Mouse (Mus musculus): ENCODE results near the gene Mslnl.

Gene Mslnl

DNA sequence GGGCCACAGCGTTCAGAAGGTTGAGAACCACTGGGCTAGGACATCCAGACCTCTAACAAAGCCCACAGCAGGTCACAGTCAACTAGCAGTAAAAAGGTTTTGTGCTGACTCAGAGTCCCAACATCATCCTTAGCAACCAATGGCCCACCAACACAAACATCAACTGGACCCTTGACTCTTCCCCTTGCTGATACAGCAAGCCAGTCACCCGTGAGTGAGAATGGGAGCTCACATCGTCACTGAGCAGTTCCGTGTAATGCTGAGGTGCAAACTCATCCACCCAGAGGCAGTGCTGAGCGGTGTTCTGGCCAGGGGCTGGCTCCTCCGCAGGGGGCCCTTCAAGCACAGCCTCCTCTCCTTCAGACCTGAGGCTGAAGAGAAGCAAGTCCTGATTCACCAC is 10.6 kb upstream of the Mslnl start:
- POLR2A ChIA-PET, result interaction anchor here in 1 of 4 experiments (1.3 to 10.8 kb wide), 2 partner anchors 9 to 34 kb away, joined by 3 to 137 read pairs; partner anchors contain the start of gene Msln
- CTCF ChIA-PET, result no interaction called here

DNA sequence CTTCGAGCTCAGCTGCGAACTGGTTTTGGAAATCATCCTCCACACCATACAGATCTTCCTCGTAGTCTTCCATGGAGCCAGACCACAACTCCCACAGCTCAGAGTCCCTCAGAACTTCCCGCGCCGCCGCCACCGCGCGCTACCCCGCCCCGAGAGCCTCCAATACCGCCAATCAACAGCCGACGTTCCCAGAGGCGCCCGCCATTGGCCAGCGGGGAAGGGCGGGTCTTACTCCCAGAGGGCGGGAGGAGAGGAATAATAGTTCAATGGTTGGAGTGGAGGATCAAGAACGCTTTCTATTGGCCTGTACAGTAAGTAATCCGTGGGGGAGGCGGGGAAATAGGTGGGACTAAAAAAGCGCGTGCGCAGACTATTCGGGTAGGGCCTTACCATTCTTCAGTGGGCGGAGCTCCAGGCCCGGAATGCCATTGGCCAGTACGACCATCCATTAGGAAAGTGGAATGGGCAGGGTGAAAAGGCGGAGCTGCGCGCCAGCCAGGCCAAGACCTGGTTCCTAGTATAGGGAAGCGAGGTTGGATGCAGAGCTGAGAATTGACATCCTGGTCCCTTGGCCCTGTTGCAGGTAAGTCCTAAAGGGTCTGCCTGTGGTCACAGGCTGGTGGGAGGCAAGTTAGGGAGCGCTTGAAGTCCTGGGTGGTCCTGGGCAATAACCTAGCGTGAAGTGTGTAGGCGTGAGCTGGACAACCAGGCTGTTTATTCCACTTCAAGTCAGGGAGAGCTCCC is 8.4 kb upstream of the Mslnl start, which contains the start of the genes Chtf18 and Rpusd1:
Gene Chtf18 (minus strand): TSS at position 155 of the 744 bp plus-strand sequence.
Gene Rpusd1 (plus strand): TSS at position 406 of the 744 bp plus-strand sequence.
- ChIA-PET CTCF (interaction anchor here (0.5 to 1.7 kb wide), 40 partner anchors 8 to 782 kb away, joined by 3 to 16 read pairs (median 4); partner anchors contain the start of genes Narfl (in 4 of the 4), Gng13 (in 1 of the 4), Haghl (in 1 of the 4) and Jmjd8 (in 1 of the 4)), POLR2A (interaction anchor here (0.5 to 10.8 kb wide), 100 partner anchors 9 to 1200 kb away, joined by 3 to 137 read pairs (median 4); partner anchors contain the start of genes Gng13 (in 4 of the 4), Stub1 (in 4 of the 4), Jmjd8 (in 3 of the 4) and Msln (in 3 of the 4))

DNA sequence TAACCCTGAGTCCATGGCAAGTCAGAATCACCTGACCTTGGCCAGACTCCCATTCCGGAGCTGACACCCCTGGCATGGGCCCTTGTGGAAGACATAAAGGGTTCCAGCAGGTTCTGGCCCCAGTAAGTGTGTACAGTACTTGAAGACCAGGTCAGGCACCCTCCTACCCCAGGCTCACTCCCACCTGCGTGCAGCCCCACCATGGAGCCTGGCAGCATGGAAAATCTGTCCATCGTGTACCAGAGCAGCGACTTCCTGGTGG is 7.9 kb upstream of the Mslnl start:
- POLR2A ChIA-PET, result interaction anchor here (0.6 to 10.8 kb wide), 85 partner anchors 8 to 1200 kb away, joined by 3 to 137 read pairs (median 4); partner anchors contain the start of genes Gng13 (in 3 of the 4), Msln (in 3 of the 4), Stub1 (in 3 of the 4) and AC134908.4 (in 2 of the 4)

DNA sequence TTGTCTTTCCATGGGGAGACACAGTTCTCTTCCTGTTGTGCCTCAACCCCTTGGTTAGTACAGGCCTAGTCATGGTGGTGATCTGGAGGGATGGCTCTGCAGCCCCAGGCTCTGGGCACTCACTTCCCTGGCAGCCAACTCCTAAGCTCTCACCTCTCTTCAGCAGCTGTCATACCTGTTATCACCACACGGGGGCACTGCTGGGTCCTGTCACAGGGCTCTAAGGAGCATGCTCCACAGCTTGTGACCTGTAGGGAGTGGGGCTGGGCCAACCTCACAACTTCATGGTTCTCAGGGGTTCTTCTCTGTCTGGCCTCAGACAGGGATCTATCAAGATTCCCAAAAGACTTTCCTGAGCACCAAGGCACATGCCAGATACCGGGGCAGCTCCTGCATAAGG is 3.8 kb upstream of the Mslnl start:
- POLR2A ChIA-PET, result interaction anchor here (0.5 to 10.8 kb wide), 38 partner anchors 8 to 1049 kb away, joined by 3 to 137 read pairs (median 4); partner anchors contain the start of genes Gng13 (in 3 of the 4), Metrn (in 1 of the 4), Msln (in 1 of the 4) and Narfl (in 1 of the 4)
- CTCF ChIA-PET, result interaction anchor here (0.6 to 2.7 kb wide), 58 partner anchors 8 to 432 kb away, joined by 3 to 49 read pairs (median 5); partner anchors contain the start of genes Metrn (in 3 of the 4), Narfl (in 3 of the 4), Haghl (in 2 of the 4) and Msln (in 2 of the 4)

More for the DNA sequence above, 7.9 kb upstream of the Mslnl start:
- CTCF ChIA-PET, result interaction anchor here (0.5 to 1.7 kb wide), 32 partner anchors 8 to 781 kb away, joined by 3 to 16 read pairs (median 5); partner anchors contain the start of genes Narfl (in 3 of the 4), Gng13 (in 1 of the 4), Haghl (in 1 of the 4) and Jmjd8 (in 1 of the 4)

DNA sequence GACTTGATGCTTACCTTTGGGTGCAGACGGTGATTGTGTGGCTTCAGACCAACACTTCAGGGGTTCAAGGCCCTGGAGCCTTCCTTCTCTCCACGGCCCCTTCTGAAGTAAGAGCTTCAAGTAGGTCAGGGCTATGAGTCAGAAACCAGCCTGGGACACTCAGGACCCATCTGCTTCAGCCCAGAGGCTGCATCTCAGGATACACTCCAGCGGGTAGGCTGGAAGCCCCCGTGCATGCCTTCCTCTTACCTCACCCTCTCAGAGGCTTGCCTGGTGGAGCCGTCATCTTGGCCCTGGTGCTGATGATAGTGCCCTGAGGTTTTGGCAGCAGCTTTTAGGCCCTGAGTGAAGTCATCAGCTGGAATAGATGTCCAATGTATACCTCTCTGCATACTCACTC is 596 bp upstream of the Mslnl start:
- POLR2A ChIA-PET, result interaction anchor here in 3 of 4 experiments (0.5 to 2.5 kb wide), 7 partner anchors 8 to 98 kb away, joined by 3 to 15 read pairs (median 4); partner anchors contain the start of genes Chtf18 (in 1 of the 3), Metrn (in 1 of the 3), Msln (in 1 of the 3) and Rpusd1 (in 1 of the 3)
- CTCF ChIA-PET, result interaction anchor here in 3 of 4 experiments (0.7 to 2.3 kb wide), 6 partner anchors 8 to 1343 kb away, joined by 3 to 9 read pairs (median 6); partner anchors contain the start of genes Chtf18 (in 1 of the 3) and Rpusd1 (in 1 of the 3)

DNA sequence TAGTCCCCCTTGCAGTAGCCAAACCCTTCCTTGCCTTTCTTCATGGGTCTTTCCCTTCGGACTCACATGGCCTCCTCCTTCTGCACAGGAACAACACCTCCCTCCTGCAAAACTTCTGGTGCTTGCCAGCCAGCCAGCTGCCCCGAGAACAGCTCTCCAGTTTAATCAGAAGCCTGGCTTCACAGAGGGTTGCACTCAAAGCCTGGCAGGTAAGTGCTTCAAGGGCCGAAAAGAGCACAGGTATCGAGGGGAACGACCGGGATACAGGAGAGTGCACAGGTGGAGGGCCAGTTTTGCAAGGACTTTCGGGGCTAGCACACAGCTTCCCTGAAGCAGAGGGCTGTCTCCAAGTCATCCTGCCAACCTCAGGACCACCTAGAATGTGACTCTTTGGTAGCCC is 3.0 kb downstream of the Mslnl start:
- ChIA-PET CTCF (interaction anchor here in 3 of 4 experiments (0.6 to 1.4 kb wide), 4 partner anchors 12 to 290 kb away, joined by 3 to 7 read pairs (median 6); partner anchors contain the start of gene Chtf18 (in 1 of the 3)), POLR2A (interaction anchor here in 2 of 4 experiments (1.3 to 2.3 kb wide), 7 partner anchors 11 to 31 kb away, joined by 3 to 12 read pairs (median 5); partner anchors contain the start of genes Chtf18 (in 1 of the 2) and Rpusd1 (in 1 of the 2))

DNA sequence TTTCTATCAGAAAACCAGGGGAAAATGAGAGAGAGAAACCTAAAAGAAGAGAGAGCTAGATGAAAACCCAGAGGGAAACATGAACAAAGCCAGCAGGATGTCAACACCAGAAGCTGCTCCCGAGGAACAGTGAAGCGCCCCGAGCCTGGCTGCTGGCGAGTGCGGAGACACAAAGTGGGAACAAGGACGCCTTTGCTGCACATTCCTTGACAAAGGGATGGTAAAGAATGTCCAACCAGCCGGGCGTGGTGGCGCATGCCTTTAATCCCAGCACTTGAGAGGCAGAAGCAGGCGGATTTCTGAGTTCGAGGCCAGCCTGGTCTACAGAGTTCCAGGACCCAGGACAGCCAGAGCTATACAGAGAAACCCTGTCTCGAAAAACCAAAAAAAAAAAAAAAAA is 5.6 kb downstream of the Mslnl start:
- ChIA-PET CTCF (interaction anchor here (0.6 to 1.9 kb wide), 9 partner anchors 9 to 1346 kb away, joined by 3 to 11 read pairs (median 6); no protein-coding TSS in a partner anchor), POLR2A (interaction anchor here (0.6 to 2.6 kb wide), 26 partner anchors 9 to 1770 kb away, joined by 3 to 16 read pairs (median 4); partner anchors contain the start of genes Rpusd1 (in 3 of the 4), Chtf18 (in 2 of the 4), Msln (in 2 of the 4) and AC134908.4 (in 1 of the 4))

DNA sequence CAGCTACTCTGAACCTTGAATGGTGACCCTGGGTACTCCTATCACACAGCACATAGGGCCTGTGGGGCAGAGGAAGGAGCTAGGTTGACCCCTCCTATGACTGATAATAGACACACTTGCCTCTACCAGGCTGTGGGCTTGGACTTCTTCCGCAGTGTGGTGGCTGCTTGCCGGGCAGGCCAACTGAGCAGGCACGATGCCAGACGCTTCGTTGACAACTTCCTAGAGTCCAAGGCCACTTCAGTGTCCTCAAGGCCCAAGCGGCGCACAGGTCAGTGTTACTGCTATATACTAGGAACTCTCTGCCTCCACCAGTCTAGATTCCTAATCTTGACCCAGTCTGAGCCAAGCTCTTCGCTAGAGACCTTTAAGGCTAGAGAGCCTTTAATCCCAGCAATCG is 8.0 kb downstream of the Mslnl start:
- POLR2A ChIA-PET, result interaction anchor here in 3 of 4 experiments (0.6 to 3.0 kb wide), 14 partner anchors 8 to 639 kb away, joined by 3 to 26 read pairs (median 6); partner anchors contain the start of genes Gng13 (in 2 of the 3), Msln (in 2 of the 3), Chtf18 (in 1 of the 3) and Haghl (in 1 of the 3)

DNA sequence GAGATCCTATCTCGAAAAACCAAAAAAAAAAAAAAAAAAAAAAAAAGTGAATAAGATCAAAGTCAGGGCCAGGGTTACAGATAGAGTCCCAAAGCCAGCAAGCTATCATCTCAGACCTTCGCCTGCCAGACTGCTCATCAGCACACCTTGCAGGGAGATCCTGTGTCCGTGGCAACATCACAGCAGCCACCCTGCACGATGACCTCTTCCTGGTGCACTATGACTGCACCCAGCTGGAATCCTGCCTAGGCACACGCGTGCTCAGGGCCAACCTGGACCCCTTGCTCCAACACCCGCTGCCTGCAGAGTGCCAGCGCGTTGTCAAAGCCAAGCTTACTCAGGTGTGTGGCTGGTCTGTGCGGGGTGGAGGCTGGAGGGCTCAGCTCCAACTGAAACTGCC is 8.5 kb downstream of the Mslnl start:
- CTCF ChIA-PET, result interaction anchor here in 3 of 4 experiments (0.6 to 1.5 kb wide), 11 partner anchors 8 to 922 kb away, joined by 3 to 11 read pairs (median 3); no protein-coding TSS in a partner anchor

More for the DNA sequence above, 8.0 kb downstream of the Mslnl start:
- CTCF ChIA-PET, result interaction anchor here (0.5 to 1.5 kb wide), 6 partner anchors 8 to 1148 kb away, joined by 3 to 11 read pairs (median 5); no protein-coding TSS in a partner anchor

DNA sequence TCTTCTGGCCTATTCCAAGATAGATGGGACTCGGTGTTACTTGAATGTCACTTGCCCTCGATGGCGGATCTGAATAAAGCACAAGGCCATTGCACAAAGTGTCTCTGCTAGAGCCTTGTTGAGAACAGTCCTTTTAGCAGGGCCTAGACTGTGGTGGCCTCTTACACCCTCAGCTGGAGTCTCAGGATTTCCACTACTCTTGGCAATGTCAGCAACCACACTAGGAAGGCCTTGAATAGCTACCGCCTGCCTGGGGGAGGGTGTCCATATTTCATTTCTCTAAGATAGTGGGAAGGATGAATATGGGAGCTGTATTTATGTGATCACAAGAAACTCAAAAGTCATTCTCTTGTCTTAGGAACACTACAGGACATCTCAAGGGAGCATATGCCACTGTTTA is 12.4 kb downstream of the Mslnl start:
- CTCF ChIA-PET, result no interaction called here
- POLR2A ChIA-PET, result interaction anchor here in 1 of 4 experiments (2.4 kb wide), 1 partner anchor 8 kb away, joined by 14 read pairs; no protein-coding TSS in a partner anchor

More for the DNA sequence above, 8.5 kb downstream of the Mslnl start:
- POLR2A ChIA-PET, result interaction anchor here (0.6 to 3.0 kb wide), 20 partner anchors 8 to 1556 kb away, joined by 3 to 26 read pairs (median 5); partner anchors contain the start of genes Gng13 (in 2 of the 4), Msln (in 2 of the 4), Chtf18 (in 1 of the 4) and Haghl (in 1 of the 4)

DNA sequence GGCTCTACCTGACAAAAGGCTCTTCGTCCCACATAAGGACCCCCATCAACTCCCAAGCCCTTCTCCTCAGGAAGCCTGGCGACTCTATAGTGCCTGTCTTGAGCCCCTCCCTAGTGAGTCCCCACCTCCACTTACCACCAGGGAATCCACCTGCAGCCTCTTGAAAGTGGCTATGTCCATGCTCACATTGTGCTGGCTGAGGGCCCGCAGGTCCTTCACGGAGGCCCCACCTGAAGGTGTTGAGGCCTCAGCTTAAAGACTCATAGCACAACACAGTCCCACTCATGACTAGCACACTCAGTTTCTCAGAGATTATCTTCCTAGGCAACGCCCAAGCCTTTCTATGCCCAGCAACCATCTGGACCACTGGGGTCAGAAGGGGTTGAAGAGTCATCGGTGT is 13.5 kb downstream of the Mslnl start:
- POLR2A ChIA-PET, result no interaction called here
- CTCF ChIA-PET, result no interaction called here

DNA sequence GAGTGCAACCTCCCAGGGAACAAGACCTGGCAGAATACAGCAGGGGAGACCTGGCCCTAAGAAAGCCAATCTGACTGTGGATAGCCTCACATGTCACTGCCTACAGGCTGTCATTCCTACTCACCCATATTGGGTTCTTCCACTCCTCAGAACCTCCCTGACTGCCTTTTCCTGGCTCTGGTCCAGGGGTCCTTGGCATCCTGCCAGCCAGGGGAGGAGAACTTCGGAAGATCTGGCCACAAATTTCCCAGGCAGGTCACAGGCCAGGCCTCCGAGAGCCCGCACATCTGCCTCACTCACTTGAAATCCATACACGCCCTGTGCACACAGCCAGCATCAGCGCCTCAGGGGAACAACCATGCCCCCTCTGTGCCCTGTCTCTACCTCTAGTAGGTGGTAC is 15.6 kb downstream of the Mslnl start:
- CTCF ChIA-PET, result interaction anchor here in 1 of 4 experiments (1.3 kb wide), 1 partner anchor 49 kb away, joined by 3 read pairs; no protein-coding TSS in a partner anchor
- POLR2A ChIA-PET, result interaction anchor here in 1 of 4 experiments (1.3 kb wide), 2 partner anchors 24 to 27 kb away, joined by 3 to 4 read pairs; partner anchors contain the start of genes Chtf18 and Rpusd1

DNA sequence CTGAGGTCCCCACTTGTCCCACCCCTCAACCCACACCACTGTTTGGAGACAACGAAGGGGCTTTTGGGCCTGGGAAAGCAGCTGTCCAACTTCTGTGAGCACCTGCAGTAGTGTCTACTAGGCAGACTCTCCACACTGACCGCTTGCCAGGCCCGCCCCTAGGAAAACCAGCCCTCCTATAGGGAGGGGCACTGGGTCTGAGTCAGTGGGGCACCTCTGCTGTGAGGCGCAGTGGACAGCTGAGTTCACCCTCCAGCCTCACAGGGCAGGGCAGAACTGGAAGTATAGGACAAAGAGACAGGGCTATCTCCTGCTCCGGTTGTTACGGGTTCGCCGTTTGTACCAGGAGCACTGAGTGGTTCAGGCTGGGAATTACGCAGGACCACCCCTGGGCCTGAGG is 18.4 kb downstream of the Mslnl start, which contains the start of gene Msln:
Gene Msln (minus strand): TSS at position 138 of the 400 bp plus-strand sequence.
- ChIA-PET CTCF (interaction anchor here in 3 of 4 experiments (0.8 to 2.6 kb wide), 8 partner anchors 10 to 47 kb away, joined by 3 to 8 read pairs (median 5); partner anchors contain the start of gene Narfl (in 2 of the 3)), POLR2A (interaction anchor here in 3 of 4 experiments (0.8 to 11.8 kb wide), 21 partner anchors 9 to 79 kb away, joined by 3 to 137 read pairs (median 4); partner anchors contain the start of genes Chtf18 (in 3 of the 3), Rpusd1 (in 3 of the 3), Metrn (in 2 of the 3) and Haghl (in 1 of the 3))

DNA sequence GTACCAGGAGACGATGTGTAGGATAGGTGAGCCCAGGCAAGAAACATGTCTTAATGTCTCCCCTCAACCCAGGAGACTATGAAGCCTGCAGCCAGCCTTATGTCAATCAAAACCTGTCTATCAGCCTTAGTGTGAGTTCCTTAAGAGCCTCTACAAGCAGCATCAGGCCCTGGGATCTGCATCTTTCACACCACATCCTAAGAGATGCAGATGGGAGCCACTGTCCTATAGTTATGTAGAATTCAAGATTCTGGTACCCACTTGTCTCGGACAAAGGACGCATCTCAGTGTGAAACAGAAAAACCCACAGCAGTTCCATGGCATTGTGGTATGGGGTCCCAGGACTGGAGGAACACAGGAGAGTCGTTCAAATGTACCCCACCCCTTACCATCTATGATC is 19.2 kb downstream of the Mslnl start:
- ChIA-PET CTCF (interaction anchor here in 1 of 4 experiments (0.6 to 1.0 kb wide), 2 partner anchors 19 to 254 kb away, joined by 3 read pairs; partner anchors contain the start of gene Narfl), POLR2A (interaction anchor here in 3 of 4 experiments (0.8 to 11.8 kb wide), 14 partner anchors 10 to 114 kb away, joined by 3 to 137 read pairs (median 12); partner anchors contain the start of genes Chtf18 (in 3 of the 3), Rpusd1 (in 3 of the 3), Stub1 (in 2 of the 3) and Mcrip2 (in 1 of the 3))

DNA sequence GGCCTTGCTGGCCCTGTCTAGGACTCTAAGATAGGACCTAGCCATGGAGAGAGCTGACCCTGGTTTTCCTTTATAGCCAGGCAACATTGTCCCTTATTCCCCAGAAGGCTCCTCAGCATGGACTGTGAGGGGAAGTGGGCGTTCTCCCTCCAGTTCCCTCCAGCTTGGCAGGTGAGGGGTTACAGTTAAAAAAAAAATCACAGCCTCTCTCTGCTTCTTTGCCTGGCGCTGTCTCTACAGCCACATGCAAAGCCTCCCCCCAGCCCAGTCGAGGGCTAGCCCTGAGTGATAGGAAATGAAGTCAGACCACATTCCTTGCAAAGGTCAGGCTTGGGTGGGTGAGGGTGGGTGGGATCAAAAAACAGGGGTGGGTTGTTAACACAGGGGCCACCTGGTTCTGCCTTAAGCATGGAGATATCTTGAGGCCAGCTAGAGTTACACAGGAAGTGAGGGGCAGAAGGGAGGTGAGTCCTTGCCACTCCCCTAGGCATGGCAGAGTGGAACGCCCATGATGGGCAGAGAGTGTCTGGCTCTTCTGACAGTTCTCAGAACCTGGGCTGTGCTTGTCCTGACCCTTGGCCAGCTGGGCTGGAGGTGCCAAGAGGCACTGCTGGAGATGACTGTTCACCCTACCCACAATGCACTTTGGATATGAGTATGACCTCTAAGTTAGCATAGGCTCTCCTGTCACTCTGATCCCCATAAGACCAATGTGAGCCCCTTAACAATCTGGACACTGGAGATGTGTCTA is 20.0 kb downstream of the Mslnl start:
- CTCF ChIA-PET, result interaction anchor here in 3 of 4 experiments (0.6 to 2.1 kb wide), 3 partner anchors 24 to 253 kb away, joined by 3 to 7 read pairs (median 3); no protein-coding TSS in a partner anchor
- POLR2A ChIA-PET, result interaction anchor here (0.6 to 11.8 kb wide), 37 partner anchors 8 to 1155 kb away, joined by 3 to 137 read pairs (median 6); partner anchors contain the start of genes Chtf18 (in 3 of the 4), Narfl (in 3 of the 4), Rpusd1 (in 3 of the 4) and Mcrip2 (in 2 of the 4)

All from embryonic stem cell, embryonic (primary cell).